Mouse (Mus musculus): Measurements from ENCODE around the gene Slc35b4.

- TF ChIP-seq CTCF (IDR thresholded peaks at IDR 0.05), result no peak
- no peak for TF ChIP-seq EP300 (IDR thresholded peaks at IDR 0.05)
These were observed 10.5 kb upstream of the Slc35b4 start for GRCm38 (mm10) chr6:34187273-34187863.

Data from lung, postnatal 0 days (tissue).